Mouse (Mus musculus): ENCODE measurements around the gene Syne1. TPM values are rescaled to one million over a fixed set of nuclear protein-coding genes. Genes with fewer than 3 reads are reported as not detected.

Gene Syne1
- polyA plus RNA-seq, 1 experiment from 2014 or later, result 6.2 TPM

- peak; percentile 68 for DNase-seq (ENCODE audit: low spot score)
- 9% methylated on average over 6 of the region's 6 CpGs for WGBS
- H3K27ac ChIP-seq (ENCODE audit: low read length), result no peak overlapping the region
- H3K27me3 ChIP-seq (replicated peaks; ENCODE audit: insufficient read depth, low read length), result no peaks in the 10 kb centered on the region
- H3K9ac ChIP-seq (replicated peaks; ENCODE audit: low read depth), result no peak overlapping the region
- no peak overlapping the region for H3K4me3 ChIP-seq (ENCODE audit: low read depth, low read length)
- TF ChIP-seq CTCF (IDR thresholded peaks at IDR 0.05) (peak; percentile 84), EP300 (IDR thresholded peaks at IDR 0.05) (no peak)
- no peak overlapping the region for H3K4me2 ChIP-seq (replicated peaks; ENCODE audit: low read depth, low read length)
- no peaks in the 10 kb centered on the region for H3K4me1 ChIP-seq (ENCODE audit: insufficient read depth, low read depth, low read length)
- H3K36me3 ChIP-seq (ENCODE audit: insufficient read depth, low read length), result no peaks in the 10 kb centered on the region
- H3K9me3 ChIP-seq (ENCODE audit: low read length), result no peaks in the 10 kb centered on the region
- no peak; the same call in 1 of the 2 replicates for ATAC-seq
Measured at GRCm38 (mm10) chr10:5317602-5318001, 233.7 kb downstream of the Syne1 start.

GRCm38 (mm10) chr10:5312437-5312836, 238.8 kb downstream of the Syne1 start:
- 79% methylated on average over 4 of the region's 4 CpGs for WGBS
- ATAC-seq (no peak), DNase-seq (ENCODE audit: low spot score) (no peak)
- Histone ChIP-seq H3K27me3 (replicated peaks; ENCODE audit: insufficient read depth, low read length) (no peaks in the 10 kb centered on the region), H3K36me3 (ENCODE audit: insufficient read depth, low read length) (no peaks in the 10 kb centered on the region), H3K4me1 (ENCODE audit: insufficient read depth, low read depth, low read length) (no peaks in the 10 kb centered on the region), H3K9ac (replicated peaks; ENCODE audit: low read depth) (no peak overlapping the region), H3K4me3 (ENCODE audit: low read depth, low read length) (no peak overlapping the region), H3K4me2 (replicated peaks; ENCODE audit: low read depth, low read length) (no peak overlapping the region), H3K9me3 (ENCODE audit: low read length) (no peaks in the 10 kb centered on the region), H3K27ac (ENCODE audit: low read length) (no peak overlapping the region)
- TF ChIP-seq CTCF (IDR thresholded peaks at IDR 0.05) (no peak), EP300 (IDR thresholded peaks at IDR 0.05) (no peak)

- Histone ChIP-seq H3K27ac (ENCODE audit: low read length) (no peak overlapping the region), H3K4me1 (ENCODE audit: insufficient read depth, low read depth, low read length) (no peaks in the 10 kb centered on the region), H3K36me3 (ENCODE audit: insufficient read depth, low read length) (no peaks in the 10 kb centered on the region), H3K4me3 (ENCODE audit: low read depth, low read length) (no peak overlapping the region), H3K9me3 (ENCODE audit: low read length) (no peaks in the 10 kb centered on the region), H3K4me2 (replicated peaks; ENCODE audit: low read depth, low read length) (no peak overlapping the region), H3K27me3 (replicated peaks; ENCODE audit: insufficient read depth, low read length) (no peaks in the 10 kb centered on the region), H3K9ac (replicated peaks; ENCODE audit: low read depth) (no peak overlapping the region)
- WGBS, result 31% methylated on average over 4 of the region's 4 CpGs
- ATAC-seq, result peak; percentile 60
- peak; percentile 36 for DNase-seq (ENCODE audit: low spot score)
- TF ChIP-seq EP300 (IDR thresholded peaks at IDR 0.05) (no peak), CTCF (IDR thresholded peaks at IDR 0.05) (no peak)
Measured at GRCm38 (mm10) chr10:5309961-5310713, 241.1 kb downstream of the Syne1 start.

GRCm38 (mm10) chr10:5309398-5309797, 241.9 kb downstream of the Syne1 start:
- Histone ChIP-seq H3K4me3 (ENCODE audit: low read depth, low read length) (no peak overlapping the region), H3K27me3 (replicated peaks; ENCODE audit: insufficient read depth, low read length) (no peaks in the 10 kb centered on the region), H3K27ac (ENCODE audit: low read length) (no peak overlapping the region), H3K9ac (replicated peaks; ENCODE audit: low read depth) (no peak overlapping the region), H3K4me2 (replicated peaks; ENCODE audit: low read depth, low read length) (no peak overlapping the region), H3K9me3 (ENCODE audit: low read length) (no peaks in the 10 kb centered on the region), H3K4me1 (ENCODE audit: insufficient read depth, low read depth, low read length) (no peaks in the 10 kb centered on the region), H3K36me3 (ENCODE audit: insufficient read depth, low read length) (no peaks in the 10 kb centered on the region)
- WGBS, result 48% methylated on average over 10 of the region's 10 CpGs
- DNase-seq (ENCODE audit: low spot score) (peak; percentile 23), ATAC-seq (peak; percentile 42; the same call in 1 of the 2 replicates)
- TF ChIP-seq EP300 (IDR thresholded peaks at IDR 0.05) (no peak), CTCF (IDR thresholded peaks at IDR 0.05) (no peak)

GRCm38 (mm10) chr10:5305555-5305954, 245.7 kb downstream of the Syne1 start:
- ATAC-seq (peak; percentile 72), DNase-seq (ENCODE audit: low spot score) (peak; percentile 51)
- Histone ChIP-seq H3K4me3 (ENCODE audit: low read depth, low read length) (no peak overlapping the region), H3K36me3 (ENCODE audit: insufficient read depth, low read length) (no peaks in the 10 kb centered on the region), H3K9me3 (ENCODE audit: low read length) (no peaks in the 10 kb centered on the region), H3K4me1 (ENCODE audit: insufficient read depth, low read depth, low read length) (no peaks in the 10 kb centered on the region), H3K27me3 (replicated peaks; ENCODE audit: insufficient read depth, low read length) (no peaks in the 10 kb centered on the region), H3K27ac (ENCODE audit: low read length) (no peak overlapping the region), H3K9ac (replicated peaks; ENCODE audit: low read depth) (no peak overlapping the region), H3K4me2 (replicated peaks; ENCODE audit: low read depth, low read length) (no peak overlapping the region)
- TF ChIP-seq CTCF (IDR thresholded peaks at IDR 0.05) (peak; percentile 60), EP300 (IDR thresholded peaks at IDR 0.05) (no peak)
- WGBS, result 23% methylated on average over 6 of the region's 6 CpGs

GRCm38 (mm10) chr10:5295291-5295891, 255.9 kb downstream of the Syne1 start:
- ATAC-seq (peak; percentile 86), DNase-seq (ENCODE audit: low spot score) (peak; percentile 86)
- Histone ChIP-seq H3K36me3 (ENCODE audit: insufficient read depth, low read length) (no peaks in the 10 kb centered on the region), H3K9me3 (ENCODE audit: low read length) (no peaks in the 10 kb centered on the region), H3K9ac (replicated peaks; ENCODE audit: low read depth) (no peak overlapping the region), H3K27ac (ENCODE audit: low read length) (peak overlapping the region; percentile 9; the same call in 1 of the 2 replicates), H3K4me1 (ENCODE audit: insufficient read depth, low read depth, low read length) (no peaks in the 10 kb centered on the region), H3K4me2 (replicated peaks; ENCODE audit: low read depth, low read length) (no peak overlapping the region), H3K4me3 (ENCODE audit: low read depth, low read length) (no peak overlapping the region), H3K27me3 (replicated peaks; ENCODE audit: insufficient read depth, low read length) (no peaks in the 10 kb centered on the region)
- 17% methylated on average over 7 of the region's 7 CpGs for WGBS
- no peak for TF ChIP-seq EP300 (IDR thresholded peaks at IDR 0.05)
- TF ChIP-seq CTCF (IDR thresholded peaks at IDR 0.05), result no peak
